Mouse (Mus musculus): ENCODE measurements around the gene Fryl. TPM values are rescaled to one million over a fixed set of nuclear protein-coding genes. Genes with fewer than 3 reads are reported as not detected.

Gene Fryl
- polyA plus RNA-seq, 2 experiments = 26.1 to 26.7 TPM

GRCm38 (mm10) chr5:73047651-73048245 is 208.7 kb downstream of the Fryl start:
- ATAC-seq (ENCODE audit: low FRiP score, low read depth) (no peak), DNase-seq (ENCODE audit: low spot score) (no peak)
- peaks cover 75% of the 10 kb centered on the region for H3K36me3 ChIP-seq (ENCODE audit: control insufficient read depth, insufficient read depth, low read length)
- H3K9ac ChIP-seq (ENCODE audit: low read depth, low read length, severe bottlenecking) = no peak overlapping the region
- no peak overlapping the region for H3K27ac ChIP-seq (replicated peaks; ENCODE audit: low read depth, low read length)
- H3K4me3 ChIP-seq (replicated peaks; ENCODE audit: low read length) = no peak overlapping the region
- no peaks in the 10 kb centered on the region for H3K27me3 ChIP-seq (ENCODE audit: control insufficient read depth, insufficient read depth, low read length)
- no peak overlapping the region for H3K4me2 ChIP-seq (replicated peaks; ENCODE audit: low read depth, low read length, severe bottlenecking)
- no peak for TF ChIP-seq POLR2A (IDR thresholded peaks at IDR 0.05; ENCODE audit: borderline replicate concordance, extremely low read depth, insufficient read depth, insufficient read length)
- no peaks in the 10 kb centered on the region for H3K9me3 ChIP-seq (ENCODE audit: control insufficient read depth, low read length)
- H3K4me1 ChIP-seq (ENCODE audit: control insufficient read depth, insufficient read depth, low read length) = no peaks in the 10 kb centered on the region
- 76% methylated on average over 7 of the region's 7 CpGs for WGBS

- WGBS = 98% methylated on average over 2 of the region's 2 CpGs
- TF ChIP-seq POLR2A (IDR thresholded peaks at IDR 0.05; ENCODE audit: borderline replicate concordance, extremely low read depth, insufficient read depth, insufficient read length) = no peak
- Histone ChIP-seq H3K4me1 (ENCODE audit: control insufficient read depth, insufficient read depth, low read length) (no peaks in the 10 kb centered on the region), H3K4me3 (replicated peaks; ENCODE audit: low read length) (no peak overlapping the region), H3K27ac (replicated peaks; ENCODE audit: low read depth, low read length) (no peak overlapping the region), H3K36me3 (ENCODE audit: control insufficient read depth, insufficient read depth, low read length) (peaks cover 48% of the 10 kb centered on the region), H3K9ac (ENCODE audit: low read depth, low read length, severe bottlenecking) (no peak overlapping the region), H3K27me3 (ENCODE audit: control insufficient read depth, insufficient read depth, low read length) (no peaks in the 10 kb centered on the region), H3K4me2 (replicated peaks; ENCODE audit: low read depth, low read length, severe bottlenecking) (no peak overlapping the region), H3K9me3 (ENCODE audit: control insufficient read depth, low read length) (no peaks in the 10 kb centered on the region)
- ATAC-seq (ENCODE audit: low FRiP score, low read depth) (no peak), DNase-seq (ENCODE audit: low spot score) (no peak)
These were observed 212.4 kb downstream of the Fryl start for GRCm38 (mm10) chr5:73044055-73044454.

GRCm38 (mm10) chr5:73032481-73032880 is 223.9 kb downstream of the Fryl start:
- Histone ChIP-seq H3K27me3 (ENCODE audit: control insufficient read depth, insufficient read depth, low read length) (no peaks in the 10 kb centered on the region), H3K9me3 (ENCODE audit: control insufficient read depth, low read length) (no peaks in the 10 kb centered on the region), H3K27ac (replicated peaks; ENCODE audit: low read depth, low read length) (no peak overlapping the region), H3K4me3 (replicated peaks; ENCODE audit: low read length) (no peak overlapping the region), H3K36me3 (ENCODE audit: control insufficient read depth, insufficient read depth, low read length) (peaks cover 48% of the 10 kb centered on the region), H3K4me1 (ENCODE audit: control insufficient read depth, insufficient read depth, low read length) (no peaks in the 10 kb centered on the region), H3K9ac (ENCODE audit: low read depth, low read length, severe bottlenecking) (no peak overlapping the region), H3K4me2 (replicated peaks; ENCODE audit: low read depth, low read length, severe bottlenecking) (no peak overlapping the region)
- ATAC-seq (ENCODE audit: low FRiP score, low read depth) (no peak), DNase-seq (ENCODE audit: low spot score) (no peak)
- TF ChIP-seq POLR2A (IDR thresholded peaks at IDR 0.05; ENCODE audit: borderline replicate concordance, extremely low read depth, insufficient read depth, insufficient read length) = no peak
- 75% methylated on average over 11 of the region's 11 CpGs for WGBS

- no peak for TF ChIP-seq POLR2A (IDR thresholded peaks at IDR 0.05; ENCODE audit: borderline replicate concordance, extremely low read depth, insufficient read depth, insufficient read length)
- DNase-seq (ENCODE audit: low spot score) (no peak), ATAC-seq (ENCODE audit: low FRiP score, low read depth) (no peak)
- WGBS = 86% methylated on average over 13 of the region's 13 CpGs
- H3K36me3 ChIP-seq (ENCODE audit: control insufficient read depth, insufficient read depth, low read length) = peaks cover 46% of the 10 kb centered on the region
- no peaks in the 10 kb centered on the region for H3K27me3 ChIP-seq (ENCODE audit: control insufficient read depth, insufficient read depth, low read length)
- H3K4me3 ChIP-seq (replicated peaks; ENCODE audit: low read length) = no peak overlapping the region
- no peak overlapping the region for H3K9ac ChIP-seq (ENCODE audit: low read depth, low read length, severe bottlenecking)
- H3K27ac ChIP-seq (replicated peaks; ENCODE audit: low read depth, low read length) = no peak overlapping the region
- no peak overlapping the region for H3K4me2 ChIP-seq (replicated peaks; ENCODE audit: low read depth, low read length, severe bottlenecking)
- H3K9me3 ChIP-seq (ENCODE audit: control insufficient read depth, low read length) = no peaks in the 10 kb centered on the region
- no peaks in the 10 kb centered on the region for H3K4me1 ChIP-seq (ENCODE audit: control insufficient read depth, insufficient read depth, low read length)
These were observed 227.8 kb downstream of the Fryl start for GRCm38 (mm10) chr5:73028646-73029045.

DNA sequence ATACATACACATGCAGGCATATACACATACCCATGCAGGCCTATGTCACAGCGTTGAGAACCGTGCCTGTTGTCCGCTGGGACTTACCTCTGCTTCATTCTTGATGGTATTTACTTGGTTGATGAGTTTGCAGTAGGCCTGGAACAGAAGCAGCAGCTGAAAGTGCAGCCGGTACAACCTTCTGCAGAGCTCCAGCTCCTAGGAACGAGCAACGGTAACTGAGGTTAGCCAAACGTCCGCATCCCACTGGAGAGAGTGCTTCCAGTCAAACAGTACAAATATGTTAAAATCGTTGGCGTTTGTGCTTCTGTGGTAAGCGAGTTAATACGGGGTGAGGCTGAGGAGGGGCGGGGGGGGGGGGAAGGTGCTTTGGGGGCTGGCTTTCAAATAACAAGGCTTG is 232.6 kb downstream of the Fryl start:
- Histone ChIP-seq H3K9me3 (ENCODE audit: control insufficient read depth, low read length) (no peaks in the 10 kb centered on the region), H3K4me3 (replicated peaks; ENCODE audit: low read length) (no peak overlapping the region), H3K9ac (ENCODE audit: low read depth, low read length, severe bottlenecking) (no peak overlapping the region), H3K27me3 (ENCODE audit: control insufficient read depth, insufficient read depth, low read length) (no peaks in the 10 kb centered on the region), H3K36me3 (ENCODE audit: control insufficient read depth, insufficient read depth, low read length) (peaks cover 21% of the 10 kb centered on the region), H3K4me1 (ENCODE audit: control insufficient read depth, insufficient read depth, low read length) (no peaks in the 10 kb centered on the region), H3K27ac (replicated peaks; ENCODE audit: low read depth, low read length) (no peak overlapping the region), H3K4me2 (replicated peaks; ENCODE audit: low read depth, low read length, severe bottlenecking) (no peak overlapping the region)
- DNase-seq (ENCODE audit: low spot score) = no peak
- 91% methylated on average over 13 of the region's 13 CpGs for WGBS
- no peak for TF ChIP-seq POLR2A (IDR thresholded peaks at IDR 0.05; ENCODE audit: borderline replicate concordance, extremely low read depth, insufficient read depth, insufficient read length)
- no peak for ATAC-seq (ENCODE audit: low FRiP score, low read depth)

All from limb, embryonic 14.5 days (tissue).